Mouse (Mus musculus) cerebellum, postnatal 14 days (tissue): ENCODE measurements at regions not wholly inside any gene's neighbourhood (a gene's known extent, or its start where the extent isn't known, plus 50 kb on each side); places are given as distances from the start of the nearest gene placed in this dataset.

ENCODE experiments used
- DNase-seq, 2 experiments: peaks; one replicate each; pipeline ENCODE4 v3.0.0; 2021; ENCODE audit warnings: mixed read lengths in 2 of 2

DNA sequence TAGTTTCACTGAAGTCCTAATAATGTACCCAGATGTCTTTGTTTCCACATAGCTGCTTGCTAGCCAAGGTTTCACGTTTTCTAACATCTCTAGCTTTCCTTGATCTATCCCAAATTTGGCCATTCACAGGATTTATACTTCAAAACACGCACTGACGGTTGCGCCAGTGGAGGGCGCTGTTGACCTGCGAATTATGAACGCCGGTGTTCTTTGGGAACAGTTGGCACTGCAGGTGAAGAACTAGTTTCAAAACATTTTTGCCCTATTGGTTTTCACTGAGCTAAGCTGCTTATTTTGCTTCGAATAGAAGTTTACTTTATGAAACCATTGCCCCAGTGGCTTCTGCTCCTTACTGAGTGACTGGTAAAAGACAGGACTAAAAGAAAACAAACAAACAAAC lies 76.7 kb upstream of the Slitrk3 start:
- DNase-seq = peak; percentile 38 to 62

GRCm38 (mm10) chr3:73125143-73125542 lies 67.5 kb upstream of the Slitrk3 start:
- no peak for DNase-seq

- no peak for DNase-seq
Observed at GRCm38 (mm10) chr3:73109102-73109501, 51.5 kb upstream of the Slitrk3 start.
